Mouse (Mus musculus): ENCODE measurements at regions not wholly inside any gene's neighbourhood (a gene's known extent, or its start where the extent isn't known, plus 50 kb on each side); places are given as distances from the start of the nearest gene placed in this dataset. TPM values are rescaled to one million over a fixed set of nuclear protein-coding genes. Genes with fewer than 3 reads are reported as not detected.

GRCm38 (mm10) chr5:120353657-120354056 lies 77.8 kb upstream of the Lhx5 start:
- 63% methylated on average over 5 of the region's 5 CpGs for WGBS

DNA sequence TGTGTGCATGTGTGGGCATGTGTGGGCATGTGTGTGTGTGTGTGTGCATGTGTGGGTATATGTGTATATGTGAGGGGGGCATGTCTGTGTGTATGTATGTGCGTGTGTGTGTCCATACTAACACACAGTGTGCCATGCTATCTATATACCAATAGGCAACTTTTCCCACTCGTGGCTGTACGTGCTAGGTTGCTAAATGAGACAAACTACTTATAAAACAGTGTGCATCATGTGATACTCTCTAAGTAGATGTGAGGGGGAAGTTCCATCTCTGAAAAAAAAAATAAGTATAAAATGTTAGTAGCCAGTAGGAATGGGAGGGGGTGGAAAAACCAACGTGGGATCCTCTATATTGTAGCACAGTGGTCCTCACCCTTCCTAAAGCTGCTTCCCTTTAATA lies 74.5 kb upstream of the Lhx5 start:
- ATAC-seq (ENCODE audit: extremely low read depth, insufficient number of reproducible peaks, low FRiP score, low TSS enrichment) = no peak
- Histone ChIP-seq H3K4me1 (no peaks in the 10 kb centered on the region), H3K4me2 (no peak overlapping the region), H3K27me3 (replicated peaks) (peaks cover 92% of the 10 kb centered on the region), H3K27ac (replicated peaks) (no peak overlapping the region), H3K9ac (no peak overlapping the region), H3K4me3 (no peak overlapping the region), H3K9me3 (no peaks in the 10 kb centered on the region), H3K36me3 (no peaks in the 10 kb centered on the region)
- WGBS = 66% methylated on average over 4 of the region's 4 CpGs

More at GRCm38 (mm10) chr5:120353657-120354056, 77.8 kb upstream of the Lhx5 start:
- H3K36me3 ChIP-seq = no peaks in the 10 kb centered on the region
- H3K9me3 ChIP-seq = no peaks in the 10 kb centered on the region
- no peak overlapping the region for H3K4me2 ChIP-seq
- H3K9ac ChIP-seq = no peak overlapping the region
- no peak overlapping the region for H3K4me3 ChIP-seq
- ATAC-seq (ENCODE audit: extremely low read depth, insufficient number of reproducible peaks, low FRiP score, low TSS enrichment) = no peak
- H3K4me1 ChIP-seq = no peaks in the 10 kb centered on the region
- H3K27me3 ChIP-seq (replicated peaks) = peaks cover 66% of the 10 kb centered on the region
- no peak overlapping the region for H3K27ac ChIP-seq (replicated peaks)

- Histone ChIP-seq H3K27me3 (replicated peaks) (peaks cover 89% of the 10 kb centered on the region), H3K4me3 (no peak overlapping the region)
- 12% methylated on average over 20 of the region's 20 CpGs for WGBS
Observed at GRCm38 (mm10) chr5:120358084-120358690, 73.3 kb upstream of the Lhx5 start.

DNA sequence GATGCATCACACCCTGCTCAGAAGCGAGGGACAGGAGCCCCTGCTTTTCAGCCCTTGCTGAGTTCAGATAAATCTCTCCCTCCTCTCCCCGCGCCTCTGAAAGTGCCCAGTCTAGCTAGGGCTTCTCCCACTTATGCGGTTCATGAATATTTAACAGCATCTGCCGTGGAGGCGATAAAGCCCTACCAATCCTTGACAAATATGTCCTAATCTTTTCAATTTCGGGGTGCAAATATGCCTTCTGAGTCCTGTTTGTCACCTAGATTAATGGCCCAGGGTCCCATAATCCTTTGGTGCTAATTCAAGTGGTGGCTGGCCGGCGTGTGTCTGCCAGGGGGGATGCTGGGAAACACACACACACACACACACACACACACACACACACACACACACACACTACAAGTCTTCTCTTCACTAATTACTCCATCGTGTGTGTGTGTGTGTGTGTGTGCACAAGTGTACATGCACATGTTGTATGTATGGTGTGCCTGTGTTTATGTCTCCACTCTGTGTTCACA lies 65.5 kb upstream of the Lhx5 start:
- Histone ChIP-seq H3K27me3 (replicated peaks) (peaks cover 61% of the 10 kb centered on the region), H3K4me1 (no peaks in the 10 kb centered on the region), H3K27ac (replicated peaks) (no peak overlapping the region), H3K4me2 (no peak overlapping the region), H3K9me3 (no peaks in the 10 kb centered on the region), H3K36me3 (no peaks in the 10 kb centered on the region), H3K9ac (no peak overlapping the region), H3K4me3 (no peak overlapping the region)
- no peak for ATAC-seq (ENCODE audit: extremely low read depth, insufficient number of reproducible peaks, low FRiP score, low TSS enrichment)
- WGBS = 40% methylated on average over 10 of the region's 10 CpGs

More at GRCm38 (mm10) chr5:120358084-120358690, 73.3 kb upstream of the Lhx5 start:
- no peaks in the 10 kb centered on the region for H3K9me3 ChIP-seq
- H3K4me2 ChIP-seq = no peak overlapping the region
- H3K27ac ChIP-seq (replicated peaks) = no peak overlapping the region
- H3K36me3 ChIP-seq = no peaks in the 10 kb centered on the region
- ATAC-seq (ENCODE audit: extremely low read depth, insufficient number of reproducible peaks, low FRiP score, low TSS enrichment) = no peak
- no peaks in the 10 kb centered on the region for H3K4me1 ChIP-seq
- H3K9ac ChIP-seq = no peak overlapping the region

GRCm38 (mm10) chr5:120368797-120369196 lies 62.7 kb upstream of the Lhx5 start:
- H3K4me1 ChIP-seq = peaks cover 3% of the 10 kb centered on the region; the same call in 1 of the 2 replicates
- whole genome bisulfite sequencing = 84% methylated on average over 1 of the region's 1 CpGs
- H3K27ac ChIP-seq (replicated peaks) = no peak overlapping the region
- no peak for ATAC-seq (ENCODE audit: extremely low read depth, insufficient number of reproducible peaks, low FRiP score, low TSS enrichment)
- no peak overlapping the region for H3K4me2 ChIP-seq
- no peaks in the 10 kb centered on the region for H3K36me3 ChIP-seq
- 0 out of 2 replicates have a peak, but pooled peaks cover under 1% of the 10 kb centered on the region for H3K9me3 ChIP-seq
- no peak overlapping the region for H3K9ac ChIP-seq
- no peak overlapping the region for H3K4me3 ChIP-seq
- peaks cover 64% of the 10 kb centered on the region for H3K27me3 ChIP-seq (replicated peaks)

- Histone ChIP-seq H3K4me2 (peak overlapping the region; percentile 22; the same call in 1 of the 2 replicates), H3K9me3 (0 out of 2 replicates have a peak, but pooled peaks cover 3% of the 10 kb centered on the region), H3K4me1 (peaks cover 3% of the 10 kb centered on the region; the same call in 1 of the 2 replicates), H3K36me3 (no peaks in the 10 kb centered on the region), H3K27ac (replicated peaks) (no peak overlapping the region), H3K9ac (no peak overlapping the region), H3K4me3 (no peak overlapping the region), H3K27me3 (replicated peaks) (peaks cover 64% of the 10 kb centered on the region)
- 3% methylated on average over 15 of the region's 15 CpGs for WGBS
- no peak for ATAC-seq (ENCODE audit: extremely low read depth, insufficient number of reproducible peaks, low FRiP score, low TSS enrichment)
Observed at GRCm38 (mm10) chr5:120371176-120371819, 60.2 kb upstream of the Lhx5 start.

DNA sequence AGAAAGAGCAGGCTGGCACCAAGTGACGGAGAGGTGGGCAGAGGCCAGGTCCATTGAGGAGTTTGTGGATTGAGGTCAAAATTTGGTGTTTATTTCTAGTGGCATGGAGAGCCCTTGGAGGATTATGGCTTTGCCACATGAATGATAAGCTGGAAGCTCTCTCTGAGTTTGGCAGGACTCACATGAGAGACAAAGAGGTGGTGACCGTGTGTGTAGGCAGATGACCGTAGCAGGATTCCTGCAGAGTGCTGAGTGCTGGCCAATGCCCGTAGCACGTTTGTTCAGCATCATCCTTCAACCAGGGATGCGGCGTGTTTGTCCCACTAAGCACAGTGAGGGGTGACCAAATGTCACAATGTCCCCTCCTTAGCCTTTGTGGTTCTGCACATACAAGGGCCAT lies 58.1 kb upstream of the Lhx5 start:
- Histone ChIP-seq H3K9me3 (0 out of 2 replicates have a peak, but pooled peaks cover 3% of the 10 kb centered on the region), H3K9ac (no peak overlapping the region), H3K27me3 (replicated peaks) (peaks cover 59% of the 10 kb centered on the region), H3K4me2 (no peak overlapping the region), H3K36me3 (no peaks in the 10 kb centered on the region), H3K4me3 (no peak overlapping the region), H3K27ac (replicated peaks) (no peak overlapping the region), H3K4me1 (peaks cover 3% of the 10 kb centered on the region; the same call in 1 of the 2 replicates)
- 81% methylated on average over 7 of the region's 7 CpGs for WGBS
- no peak for ATAC-seq (ENCODE audit: extremely low read depth, insufficient number of reproducible peaks, low FRiP score, low TSS enrichment)

Small RNA genes in the stretch of these regions (microRNA-seq; reads per million reads assigned to microRNA genes)
- not detected for gene Gm26474
